Mouse (Mus musculus) v-Abl transformed pro-B cells (cell line): Measurements from ENCODE around the gene Tapbp.
"Not testable (repeated sequence)": the region's sequence is repeated elsewhere in the genome, so short reads cannot be mapped to it uniquely, and the experiment has no call there.

Experiments
- in situ Hi-C, 2 experiments: fragments of 400-800 bp; cut with MboI; formaldehyde crosslinking; loops; one replicate each; pipeline ENCODE4 v1.15.1; 2025; ENCODE audit not compliant: unreplicated experiment in 2 of 2

The Tapbp gene

DNA sequence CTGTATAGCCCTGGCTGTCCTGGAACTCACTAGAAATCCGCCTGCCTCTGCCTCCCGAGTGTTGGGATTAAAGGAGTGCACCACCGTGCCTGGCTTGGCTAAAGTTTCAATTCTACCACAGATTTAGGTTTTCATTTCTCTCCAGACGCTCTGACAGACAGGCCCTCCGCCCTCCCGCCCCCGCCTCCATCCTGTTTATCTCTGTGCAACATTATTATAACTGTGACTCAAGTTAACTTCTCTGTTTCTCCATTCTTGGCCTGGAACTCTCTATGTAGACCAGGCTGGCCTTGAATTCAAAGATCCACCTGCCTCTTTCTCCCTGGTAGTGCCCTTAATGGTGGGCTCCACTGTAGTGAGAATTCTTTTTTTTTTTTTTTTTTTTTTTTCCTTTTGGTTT, 13.2 kb upstream of the Tapbp start:
- in situ Hi-C loops, result no loop called here

DNA sequence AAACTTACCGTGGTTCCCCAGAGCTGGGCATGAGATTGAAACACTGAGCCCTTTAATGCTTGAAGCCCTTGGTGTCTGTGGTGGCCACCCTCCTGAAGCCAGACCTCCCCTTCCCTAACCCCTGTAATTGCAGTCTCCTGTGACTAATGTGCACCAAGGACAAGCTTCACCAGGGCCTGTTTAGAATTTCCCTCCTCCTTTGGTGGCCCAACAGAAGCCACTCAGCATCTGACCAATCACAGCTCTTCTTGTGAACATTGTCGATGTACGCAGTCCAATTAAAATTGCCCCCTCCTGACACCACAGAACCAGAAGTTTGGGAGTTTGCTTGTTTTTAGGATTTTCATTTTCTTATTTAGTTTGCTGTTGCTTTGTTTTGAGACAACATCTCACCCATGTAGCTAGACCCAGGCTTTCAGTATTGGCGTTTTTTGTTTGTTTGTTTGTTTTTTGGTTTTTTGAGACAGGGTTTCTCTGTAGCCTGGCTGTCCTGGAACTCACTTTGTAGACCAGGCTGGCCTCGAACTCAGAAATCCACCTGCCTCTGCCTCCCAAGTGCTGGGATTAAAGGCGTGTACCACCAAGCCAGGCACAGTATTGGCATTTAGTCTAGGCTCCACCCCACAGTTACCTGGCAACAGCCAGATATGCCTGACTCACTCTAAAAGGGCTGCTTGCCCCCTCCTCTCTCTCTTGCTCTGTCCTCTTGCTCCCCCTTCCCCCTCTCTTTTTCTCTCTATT, 11.6 kb upstream of the Tapbp start:
- in situ Hi-C loops, result not testable (repeated sequence)

DNA sequence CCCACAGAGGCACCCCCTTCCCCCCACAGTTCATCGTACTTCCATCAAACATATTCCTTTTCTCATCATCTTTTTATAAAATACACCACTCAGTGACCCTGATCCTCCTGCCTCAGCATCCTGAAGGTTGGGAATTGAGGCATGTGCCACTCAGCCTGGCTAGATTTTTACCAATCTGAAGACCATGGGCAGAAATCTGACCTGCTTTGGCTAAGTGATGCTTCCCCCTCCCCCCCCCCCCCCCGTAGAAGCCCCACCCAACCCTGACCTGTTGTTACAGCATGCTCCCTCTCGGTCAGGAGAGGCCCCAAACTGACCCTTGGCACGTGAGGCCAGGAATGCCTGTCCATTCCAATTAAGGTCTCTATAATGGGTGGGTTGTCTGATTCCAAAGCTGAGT, 10.9 kb upstream of the Tapbp start, which contains the start of gene Platr17:
TSS of gene Platr17 (plus strand) at position 301 of the 400 bp plus-strand sequence.
- in situ Hi-C loops, result not testable (repeated sequence)

DNA sequence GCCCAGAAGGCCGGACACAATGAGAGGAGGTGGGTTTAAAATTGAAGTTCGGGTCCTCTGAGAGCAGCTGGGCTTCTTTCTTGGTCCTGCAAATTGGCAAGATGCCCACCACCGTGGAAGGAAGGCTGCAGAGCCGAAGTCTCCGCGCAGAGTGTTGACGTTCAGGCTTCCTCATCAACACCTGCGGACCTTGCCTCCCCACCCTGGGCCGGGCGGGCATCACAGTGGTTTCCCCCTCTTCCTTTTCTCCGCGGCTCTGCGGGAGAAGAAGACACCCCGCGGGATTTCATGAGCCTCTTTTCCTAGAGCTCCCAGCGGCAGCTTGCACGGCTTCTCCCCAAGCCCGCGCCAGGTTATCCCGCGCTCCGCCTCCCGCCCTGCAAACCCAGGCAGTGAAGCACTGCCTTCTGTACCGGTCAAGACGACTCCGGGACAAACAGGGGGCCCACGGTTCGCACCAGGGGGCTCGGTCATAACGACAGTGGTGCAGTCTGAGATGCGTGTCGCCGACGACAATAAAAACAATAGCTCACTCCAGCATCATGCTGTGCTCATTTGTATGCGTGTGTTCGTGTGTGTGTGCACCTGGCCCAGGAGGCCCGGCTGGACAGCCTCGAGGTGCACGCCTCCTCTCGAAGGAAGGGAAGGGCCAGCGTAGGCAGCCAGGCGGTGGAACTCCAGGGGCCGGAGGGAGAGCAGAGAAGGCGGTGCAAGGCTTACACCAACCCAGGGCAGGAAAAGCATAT, 7.2 kb upstream of the Tapbp start:
- in situ Hi-C loops, result no loop called here

DNA sequence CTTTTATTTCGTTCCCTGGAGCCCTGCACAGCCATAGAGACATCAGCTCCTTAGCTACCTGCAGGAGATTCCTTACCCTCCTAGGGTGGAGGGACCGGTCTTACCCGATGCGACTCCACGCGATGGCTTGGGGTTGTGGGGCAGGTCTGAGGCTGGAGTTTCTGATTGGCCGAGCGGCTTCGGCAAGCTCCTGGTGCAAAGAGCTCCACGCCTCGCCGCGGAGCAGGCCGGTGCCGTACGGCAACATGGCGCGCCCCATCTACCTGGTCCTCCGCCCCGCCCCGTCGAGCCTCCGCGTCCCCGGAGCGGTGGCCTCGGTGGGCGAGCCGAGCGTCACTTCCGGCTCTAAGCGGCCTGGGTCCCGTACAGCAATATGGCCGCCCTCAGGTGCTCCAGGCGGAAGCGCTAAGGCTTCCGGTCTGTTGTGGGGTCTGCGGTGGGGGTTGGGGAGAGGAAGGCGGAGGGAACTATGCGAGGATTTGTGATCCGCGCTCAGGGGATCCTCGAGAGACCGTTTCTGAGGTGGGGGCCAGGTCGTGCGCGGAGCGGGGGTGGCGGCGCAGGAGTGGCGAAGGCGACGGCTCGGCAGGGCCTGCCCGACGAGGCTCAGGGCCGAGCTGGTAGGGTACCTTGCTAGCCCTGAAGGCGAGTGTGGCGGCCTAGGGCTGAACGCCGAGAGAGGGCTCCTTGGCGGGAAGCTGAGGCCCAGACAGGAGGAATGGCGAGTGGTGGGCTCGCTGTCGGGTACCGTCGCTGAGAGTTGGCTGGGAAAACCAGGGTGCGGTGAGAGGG, 6.4 kb upstream of the Tapbp start, which contains the start of gene Daxx:
TSS of gene Daxx (plus strand) at position 338 of the 792 bp plus-strand sequence.
- in situ Hi-C loops, result no loop called here

DNA sequence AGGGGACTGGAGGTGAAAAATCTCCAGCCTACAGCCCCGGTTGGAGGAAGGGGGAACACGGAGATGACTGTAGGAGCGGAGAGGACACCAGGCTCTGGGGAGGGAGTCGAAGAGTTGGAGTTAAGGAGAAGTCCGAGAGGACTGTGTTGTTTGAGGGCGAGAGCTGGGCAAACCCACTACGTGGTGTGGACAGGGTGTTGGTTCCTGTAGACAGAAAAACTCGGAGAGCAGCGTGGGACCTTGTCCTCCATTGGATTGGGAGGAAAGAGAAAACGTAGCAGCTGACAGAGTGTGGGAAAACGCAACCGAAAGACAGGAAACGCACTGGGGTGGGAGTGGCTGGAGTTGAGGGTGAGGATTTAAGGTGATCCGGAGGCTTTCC, 5.8 kb upstream of the Tapbp start:
- in situ Hi-C loops, result no loop called here

DNA sequence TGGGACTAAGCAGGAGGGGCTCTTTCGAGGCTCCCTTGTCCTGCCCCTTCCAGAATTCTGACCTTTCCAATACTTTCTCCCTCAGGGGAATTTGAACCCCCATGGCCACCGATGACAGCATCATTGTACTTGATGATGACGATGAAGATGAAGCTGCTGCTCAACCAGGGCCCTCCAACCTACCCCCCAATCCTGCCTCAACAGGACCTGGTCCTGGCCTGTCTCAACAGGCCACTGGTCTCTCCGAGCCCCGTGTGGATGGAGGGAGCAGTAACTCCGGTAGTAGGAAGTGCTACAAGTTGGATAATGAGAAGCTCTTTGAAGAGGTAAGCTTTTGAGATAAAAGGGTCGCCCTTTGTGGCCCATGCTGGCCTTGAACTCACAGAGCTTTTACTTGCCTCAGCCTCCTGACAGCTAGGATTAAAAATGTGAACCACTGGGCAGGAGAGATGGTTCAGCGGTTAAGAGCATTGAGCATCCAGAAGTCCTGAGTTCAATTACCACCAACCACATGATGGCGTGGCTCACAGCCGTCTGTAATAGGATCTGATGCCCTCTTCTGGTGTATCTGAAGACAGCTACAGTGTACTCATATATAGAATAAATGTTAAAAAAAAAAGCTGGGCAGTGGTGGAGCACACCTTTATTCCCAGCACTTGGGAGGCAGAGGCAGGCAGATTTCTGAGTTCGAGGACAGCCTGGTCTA, 5.2 kb upstream of the Tapbp start:
- in situ Hi-C loops, result no loop called here

DNA sequence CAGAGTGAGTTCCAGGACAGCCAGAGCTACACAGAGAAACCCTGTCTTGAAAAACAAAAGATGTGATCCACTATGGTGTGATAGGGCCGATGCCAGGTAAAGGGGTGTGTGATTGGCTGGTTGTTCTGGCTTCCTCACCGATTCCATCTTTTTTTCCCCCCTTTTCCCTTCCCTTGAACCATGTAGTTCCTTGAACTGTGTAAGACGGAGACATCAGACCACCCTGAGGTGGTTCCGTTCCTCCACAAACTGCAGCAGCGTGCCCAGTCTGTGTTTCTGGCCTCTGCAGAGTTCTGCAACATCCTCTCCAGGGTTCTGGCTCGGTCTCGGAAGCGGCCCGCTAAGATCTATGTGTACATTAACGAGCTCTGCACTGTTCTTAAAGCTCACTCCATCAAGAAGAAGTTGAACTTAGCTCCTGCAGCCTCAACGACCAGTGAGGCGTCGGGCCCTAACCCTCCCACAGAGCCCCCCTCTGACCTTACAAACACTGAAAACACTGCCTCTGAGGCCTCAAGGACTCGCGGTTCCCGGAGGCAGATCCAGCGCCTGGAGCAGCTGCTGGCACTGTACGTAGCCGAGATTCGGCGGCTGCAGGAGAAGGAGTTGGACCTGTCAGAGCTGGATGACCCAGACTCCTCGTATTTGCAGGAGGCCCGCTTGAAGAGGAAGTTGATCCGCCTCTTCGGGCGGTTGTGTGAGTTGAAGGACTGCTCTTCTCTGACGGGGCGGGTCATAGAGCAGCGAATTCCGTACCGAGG, 4.5 kb upstream of the Tapbp start:
- in situ Hi-C loops, result no loop called here

DNA sequence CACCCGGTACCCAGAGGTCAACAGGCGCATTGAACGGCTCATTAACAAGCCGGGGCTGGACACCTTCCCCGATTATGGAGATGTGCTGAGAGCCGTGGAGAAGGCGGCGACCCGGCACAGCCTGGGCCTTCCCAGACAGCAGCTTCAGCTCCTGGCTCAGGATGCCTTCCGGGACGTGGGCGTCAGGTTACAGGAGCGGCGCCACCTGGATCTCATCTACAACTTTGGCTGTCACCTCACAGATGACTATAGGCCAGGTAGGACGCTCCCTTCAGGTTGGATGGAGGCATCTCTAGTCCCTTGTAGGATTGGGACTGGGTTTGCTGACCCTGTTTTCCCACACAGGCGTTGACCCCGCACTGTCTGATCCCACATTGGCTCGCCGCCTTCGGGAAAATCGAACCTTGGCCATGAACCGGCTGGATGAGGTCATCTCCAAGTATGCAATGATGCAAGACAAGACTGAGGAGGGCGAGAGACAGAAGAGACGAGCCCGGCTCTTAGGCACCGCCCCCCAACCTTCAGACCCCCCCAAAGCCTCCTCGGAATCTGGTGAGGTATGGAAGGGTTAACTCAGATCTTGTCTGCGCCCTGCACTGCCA, 3.8 kb upstream of the Tapbp start:
- in situ Hi-C loops, result no loop called here

DNA sequence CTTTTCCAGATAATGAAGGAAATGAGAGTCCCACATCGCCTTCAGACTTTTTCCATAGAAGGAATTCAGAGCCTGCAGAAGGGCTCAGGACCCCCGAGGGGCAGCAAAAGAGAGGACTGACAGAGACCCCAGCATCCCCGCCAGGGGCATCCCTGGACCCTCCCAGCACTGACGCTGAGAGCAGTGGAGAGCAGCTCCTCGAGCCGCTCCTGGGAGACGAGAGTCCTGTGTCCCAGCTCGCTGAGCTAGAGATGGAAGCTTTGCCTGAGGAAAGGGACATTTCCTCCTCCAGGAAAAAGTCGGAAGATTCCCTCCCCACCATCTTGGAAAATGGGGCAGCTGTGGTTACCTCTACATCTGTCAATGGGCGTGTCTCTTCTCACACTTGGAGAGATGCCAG, 2.4 kb upstream of the Tapbp start:
- in situ Hi-C loops, result no loop called here

DNA sequence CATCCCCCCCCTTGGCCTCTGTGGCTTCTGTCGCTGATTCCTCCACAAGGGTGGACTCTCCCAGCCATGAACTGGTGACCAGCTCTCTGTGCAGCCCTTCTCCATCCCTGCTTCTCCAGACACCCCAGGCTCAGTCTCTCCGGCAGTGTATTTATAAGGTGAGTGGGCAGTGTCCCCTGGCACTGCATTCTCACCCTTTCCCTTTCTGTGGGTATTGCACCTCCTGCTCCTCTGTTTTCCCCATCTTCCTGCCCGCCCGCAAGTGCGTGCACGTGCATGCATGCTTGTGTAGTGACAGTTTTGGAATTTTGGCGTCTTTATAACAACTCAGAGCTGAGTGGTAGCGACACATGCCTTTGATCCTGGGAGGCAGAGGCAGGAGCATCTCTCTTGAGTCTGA, 1.8 kb upstream of the Tapbp start:
- in situ Hi-C loops, result no loop called here

DNA sequence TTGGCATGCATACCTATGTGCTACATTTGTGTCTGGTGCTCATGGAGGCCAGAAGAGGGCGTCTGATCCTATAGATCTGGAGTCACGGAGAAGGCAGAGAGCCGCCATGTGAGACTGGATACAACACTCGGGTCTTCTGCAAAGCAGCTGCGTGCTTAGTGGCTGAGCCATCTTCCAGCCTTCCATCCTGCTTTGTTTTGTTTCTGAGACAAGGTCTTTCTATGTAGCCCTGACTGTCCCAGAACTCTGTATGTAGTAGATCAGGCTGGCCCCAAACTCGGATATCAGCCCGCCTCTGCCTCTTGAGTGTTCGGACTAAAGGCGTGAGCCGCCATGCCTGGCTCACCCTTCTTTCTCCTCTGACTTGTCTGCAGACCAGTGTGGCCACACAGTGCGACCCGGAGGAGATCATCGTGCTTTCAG, 719 bp upstream of the Tapbp start:
- in situ Hi-C loops, result no loop called here

DNA sequence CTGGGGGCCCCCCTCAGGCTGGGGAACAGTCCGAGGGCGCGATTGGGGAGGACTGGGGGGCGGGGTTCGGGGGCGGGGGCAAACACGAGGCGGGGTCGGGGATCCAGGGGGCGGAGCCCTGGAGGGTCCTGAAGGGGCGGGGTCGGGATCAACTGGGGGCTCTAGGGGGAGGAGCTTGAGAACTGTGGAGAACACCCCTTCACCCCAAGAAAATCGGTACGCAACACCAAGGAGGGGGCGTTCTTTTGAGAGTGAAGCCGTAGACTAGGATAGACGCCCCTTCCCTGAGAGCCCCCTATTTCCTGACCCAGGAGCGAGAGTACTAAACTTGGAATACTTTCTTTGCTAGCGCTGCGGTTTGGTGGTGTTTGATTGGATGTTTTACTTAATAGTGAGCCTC, 595 bp downstream of the Tapbp start:
- in situ Hi-C loops, result no loop called here

DNA sequence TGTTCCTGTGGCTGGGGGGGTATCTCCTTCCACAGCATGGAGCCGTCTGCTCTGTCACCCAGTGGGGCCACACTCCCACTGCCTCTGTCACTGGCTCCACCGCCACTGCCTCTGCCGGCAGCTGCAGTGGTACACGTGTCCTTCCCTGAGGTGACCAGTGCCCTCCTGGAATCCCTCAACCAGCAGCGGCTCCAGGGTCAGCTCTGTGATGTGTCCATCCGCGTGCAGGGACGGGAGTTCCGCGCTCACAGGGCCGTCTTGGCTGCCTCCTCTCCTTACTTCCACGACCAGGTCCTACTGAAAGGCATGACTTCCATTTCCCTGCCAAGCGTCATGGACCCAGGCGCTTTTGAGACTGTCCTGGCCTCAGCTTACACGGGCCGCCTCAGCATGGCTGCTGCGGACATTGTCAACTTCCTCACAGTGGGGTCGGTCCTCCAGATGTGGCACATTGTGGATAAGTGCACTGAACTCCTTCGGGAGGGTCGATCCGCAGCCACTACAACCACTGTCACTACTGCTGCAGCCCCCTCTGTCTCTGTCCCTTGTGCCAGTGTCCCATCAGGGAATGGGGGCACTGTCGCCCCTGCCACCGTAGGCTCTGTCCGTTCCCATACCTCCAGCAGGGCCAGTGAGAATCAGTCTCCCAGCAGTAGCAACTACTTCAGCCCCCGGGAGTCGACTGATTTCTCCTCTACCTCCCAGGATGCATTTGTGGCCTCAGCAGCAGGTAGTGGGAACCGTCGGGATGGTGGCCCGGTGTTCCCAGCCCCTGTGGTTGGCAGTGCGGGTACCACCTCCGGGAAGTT, 1.4 kb downstream of the Tapbp start:
- in situ Hi-C loops, result no loop called here

DNA sequence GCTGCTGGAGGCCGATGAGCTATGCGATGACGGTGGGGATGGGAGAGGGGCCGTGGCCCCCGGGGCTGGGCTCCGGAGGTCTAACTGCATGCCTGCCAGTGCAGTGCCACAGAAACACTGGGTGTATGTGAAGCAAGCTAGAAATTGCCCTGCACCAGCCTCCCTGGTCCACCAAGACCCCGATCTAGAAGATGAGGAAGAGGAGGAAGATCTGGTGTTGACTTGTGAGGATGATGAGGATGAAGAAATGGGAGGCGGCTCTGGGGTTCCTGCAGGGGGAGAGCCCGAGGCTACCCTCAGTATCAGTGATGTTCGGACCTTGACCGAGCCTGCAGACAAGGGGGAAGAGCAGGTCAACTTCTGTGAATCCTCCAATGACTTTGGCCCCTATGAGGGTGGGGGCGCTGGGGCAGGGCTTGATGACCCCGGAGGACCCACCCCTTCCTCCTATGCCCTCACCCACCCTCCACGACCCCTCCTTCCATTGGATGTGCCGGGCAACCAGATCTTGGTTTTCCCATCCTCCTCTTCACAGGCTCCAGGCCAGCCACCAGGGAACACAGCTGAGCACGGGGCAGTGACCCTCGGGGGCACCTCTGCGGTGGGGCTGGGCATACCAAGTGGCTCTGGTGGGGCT, 2.1 kb downstream of the Tapbp start:
- in situ Hi-C loops, result no loop called here

DNA sequence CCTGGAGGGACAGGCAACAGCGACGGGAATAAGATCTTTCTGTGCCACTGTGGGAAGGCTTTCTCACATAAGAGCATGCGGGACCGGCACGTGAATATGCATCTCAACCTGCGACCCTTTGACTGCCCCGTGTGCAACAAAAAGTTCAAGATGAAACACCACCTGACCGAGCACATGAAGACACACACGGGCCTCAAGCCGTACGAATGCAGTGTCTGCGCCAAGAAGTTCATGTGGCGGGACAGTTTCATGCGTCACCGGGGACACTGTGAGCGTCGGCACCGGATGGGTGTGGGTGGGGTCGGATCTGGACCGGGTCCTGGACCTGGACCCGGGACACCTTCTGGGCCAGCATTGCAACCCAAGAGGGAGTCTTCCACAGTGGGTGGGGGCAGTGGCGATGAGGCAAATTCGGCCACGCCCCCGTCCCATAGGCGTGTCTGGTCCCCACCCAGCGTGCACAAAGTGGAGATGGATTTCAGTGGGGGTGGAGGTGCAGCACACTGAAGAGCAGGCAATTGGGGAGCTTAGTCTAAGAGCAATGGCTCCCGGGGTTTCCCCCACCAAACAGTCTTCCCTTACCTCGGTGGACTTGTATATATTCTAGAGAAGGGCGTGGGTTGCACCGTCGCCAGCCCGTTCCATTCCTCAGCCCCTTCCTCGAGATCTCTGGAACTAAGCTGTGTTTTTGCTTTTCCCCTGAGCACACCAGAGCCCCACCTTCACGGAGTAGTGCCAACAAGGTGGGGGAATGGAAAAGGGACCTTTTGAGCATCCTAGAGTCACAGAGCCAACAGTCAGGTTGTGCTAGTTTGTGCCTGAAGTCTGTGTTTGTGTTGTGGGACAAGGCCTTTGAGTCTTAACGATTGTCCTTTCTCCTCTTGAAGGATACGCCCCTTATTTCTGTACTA, 2.8 kb downstream of the Tapbp start:
- in situ Hi-C loops, result no loop called here
